Mouse (Mus musculus) kidney, postnatal 36 days (tissue): Measurements from ENCODE around the gene Tbc1d7.

Experiments used
- DNase-seq, 2 experiments: peaks; one replicate each; pipeline ENCODE4 v3.0.0; 2021 to 2022; ENCODE audit warnings: mixed read lengths in 2 of 2

Gene Tbc1d7

GRCm38 (mm10) chr13:43132859-43133258, 38.4 kb downstream of the Tbc1d7 start:
- peak; percentile 52 to 75 for DNase-seq

GRCm38 (mm10) chr13:43131741-43132191, 39.5 kb downstream of the Tbc1d7 start:
- peak; percentile 27 to 37 for DNase-seq

GRCm38 (mm10) chr13:43130161-43130560, 41.1 kb downstream of the Tbc1d7 start:
- no peak for DNase-seq

DNA sequence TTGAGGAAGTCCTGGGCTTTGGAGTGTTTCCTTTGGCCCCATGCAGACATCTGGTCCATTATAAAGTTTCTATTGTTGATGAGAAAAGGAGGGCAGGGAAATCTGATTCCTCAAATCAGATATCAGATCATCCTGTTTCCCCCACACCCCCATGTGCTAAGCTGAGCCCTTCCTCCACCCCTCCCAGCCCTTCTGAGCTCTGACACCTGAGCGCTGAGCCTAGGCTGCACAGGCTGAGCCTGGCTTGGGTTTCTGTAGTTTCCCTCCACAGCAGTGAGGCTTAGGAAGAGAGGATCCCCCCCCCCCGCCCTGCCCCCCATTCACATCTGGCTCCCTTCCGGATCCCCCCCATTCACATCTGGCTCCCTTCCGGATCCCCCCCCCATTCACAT, 46.6 kb downstream of the Tbc1d7 start:
- DNase-seq = no peak

- DNase-seq = no peak
These were observed 47.2 kb downstream of the Tbc1d7 start for GRCm38 (mm10) chr13:43123895-43124682.

- DNase-seq = no peak
These were observed 48.8 kb downstream of the Tbc1d7 start for GRCm38 (mm10) chr13:43122306-43123070.

DNA sequence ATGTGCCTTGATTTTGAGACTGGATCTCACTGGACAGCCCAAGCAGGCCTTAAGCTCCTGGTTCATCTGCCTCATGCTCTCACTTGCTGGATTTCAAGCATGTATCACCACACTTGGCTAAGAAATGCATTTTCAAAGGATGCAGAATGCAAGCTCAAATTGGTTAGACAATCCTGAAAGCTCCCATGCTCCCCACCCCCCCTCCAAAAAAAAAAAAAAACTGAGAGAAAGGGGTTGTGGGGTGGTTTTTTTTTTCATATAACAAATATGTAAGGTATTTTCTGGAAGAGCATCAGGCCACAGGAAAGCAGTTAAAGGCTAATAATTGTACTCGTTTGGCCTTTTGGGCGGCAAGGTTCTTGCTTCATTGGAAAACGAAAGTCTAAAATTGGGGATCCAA, 58.2 kb downstream of the Tbc1d7 start:
- DNase-seq = no peak

GRCm38 (mm10) chr13:43112707-43113106, 58.6 kb downstream of the Tbc1d7 start:
- no peak for DNase-seq

DNA sequence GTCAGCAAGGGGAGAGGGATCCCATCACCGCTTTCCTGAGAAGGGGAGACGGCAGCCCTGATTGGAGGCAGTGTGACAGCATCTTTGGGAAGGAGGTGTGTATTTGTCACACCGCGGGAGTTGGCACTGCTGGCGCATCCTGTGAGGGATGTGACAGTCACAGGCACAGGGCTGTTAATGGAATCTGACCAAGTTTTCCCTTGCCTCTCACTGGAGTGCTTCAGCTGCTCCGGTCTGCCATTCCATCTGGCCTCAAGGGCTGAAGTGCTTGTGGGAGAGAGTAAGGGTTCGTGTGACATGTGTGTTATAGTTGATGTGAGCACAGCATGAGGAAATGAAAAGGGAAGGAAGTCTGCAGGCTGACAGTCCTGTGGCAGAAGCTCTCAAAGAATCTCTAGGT, 59.0 kb downstream of the Tbc1d7 start:
- no peak for DNase-seq

GRCm38 (mm10) chr13:43104496-43104895, 66.8 kb downstream of the Tbc1d7 start:
- no peak for DNase-seq

DNA sequence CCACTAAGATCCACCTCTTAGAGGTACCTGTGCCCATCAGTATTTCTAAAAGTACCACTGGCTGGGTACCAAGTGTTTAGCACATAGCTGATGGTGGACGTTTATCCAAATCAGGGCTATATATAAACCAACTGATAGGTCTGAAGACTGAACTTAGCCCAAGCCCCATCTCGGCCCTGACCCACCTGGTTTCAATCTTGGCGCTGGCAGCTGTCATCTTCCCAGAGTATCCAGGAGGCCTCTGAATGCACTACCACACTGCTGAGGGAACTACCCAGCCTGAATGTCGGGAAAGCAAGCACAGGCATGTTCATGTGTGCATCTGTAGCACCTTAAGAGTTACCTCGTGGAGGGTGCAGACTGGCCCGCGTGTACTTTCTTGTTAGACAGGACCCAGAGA, 68.4 kb downstream of the Tbc1d7 start:
- no peak for DNase-seq
